Mouse (Mus musculus) MEL (cell line): ENCODE data around the gene Rhoh.

Source experiments
- BHLHE40 ChIP-seq: IDR thresholded peaks from 2 replicates; pipeline ENCODE4 v1.6.1; 2012; ENCODE audit warnings: low read depth, mild to moderate bottlenecking, inconsistent platforms, low read length, improper control_type of control experiment, borderline replicate concordance
- CTCF ChIP-seq, 3 experiments: IDR thresholded peaks in 2 of 3; conservative IDR thresholded peaks in 1 of 3; 2 replicates each; pipeline ENCODE4 v1.5.1; 2011 to 2012; ENCODE audit warnings: low read length in 3 of 3, low read depth in 2 of 3, mild to moderate bottlenecking in 2 of 3, improper control_type of control experiment in 1 of 3, inconsistent platforms in 1 of 3, mixed read lengths in 1 of 3, moderate library complexity in 1 of 3; ENCODE audit not compliant: control insufficient read depth in 1 of 3, insufficient read depth in 1 of 3, poor library complexity in 1 of 3, severe bottlenecking in 1 of 3
- MYB ChIP-seq: IDR thresholded peaks from 2 replicates; pipeline ENCODE4 v1.6.1; 2011; ENCODE audit warnings: mild to moderate bottlenecking, low read depth, low read length, improper control_type of control experiment
- POLR2A ChIP-seq, 2 experiments: IDR thresholded peaks; 2 replicates each; pipeline ENCODE4 v1.6.1; 2011 to 2012; ENCODE audit warnings: low read length in 2 of 2, mild to moderate bottlenecking in 2 of 2, control low read depth in 1 of 2, improper control_type of control experiment in 1 of 2, low read depth in 1 of 2, moderate library complexity in 1 of 2; ENCODE audit not compliant: control insufficient read depth in 1 of 2, insufficient read depth in 1 of 2, poor library complexity in 1 of 2
- UBTF ChIP-seq: IDR thresholded peaks from 2 replicates; pipeline ENCODE4 v1.6.1; 2012; ENCODE audit warnings: low read depth, mild to moderate bottlenecking, inconsistent platforms, low read length, improper control_type of control experiment, moderate library complexity, borderline replicate concordance; ENCODE audit not compliant: insufficient read depth

- TF ChIP-seq MYB (no peak), UBTF (no peak), CTCF (IDR thresholded peaks at IDR 0.05 in 2 of 3, conservative IDR thresholded peaks at IDR 0.05 in 1 of 3; ENCODE audit: control insufficient read depth in 1 of 3, insufficient read depth in 1 of 3, low read depth in 2 of 3, low read length in 3 of 3, poor library complexity in 1 of 3, severe bottlenecking in 1 of 3) (no peak), POLR2A (IDR thresholded peaks at IDR 0.05; ENCODE audit: control insufficient read depth in 1 of 2, insufficient read depth in 1 of 2, low read depth in 1 of 2, low read length in 2 of 2, poor library complexity in 1 of 2) (no peak), BHLHE40 (no peak)
These were observed 47.7 kb downstream of the Rhoh start for GRCm38 (mm10) chr5:65908751-65909150.
